In the genomic region with DNA sequence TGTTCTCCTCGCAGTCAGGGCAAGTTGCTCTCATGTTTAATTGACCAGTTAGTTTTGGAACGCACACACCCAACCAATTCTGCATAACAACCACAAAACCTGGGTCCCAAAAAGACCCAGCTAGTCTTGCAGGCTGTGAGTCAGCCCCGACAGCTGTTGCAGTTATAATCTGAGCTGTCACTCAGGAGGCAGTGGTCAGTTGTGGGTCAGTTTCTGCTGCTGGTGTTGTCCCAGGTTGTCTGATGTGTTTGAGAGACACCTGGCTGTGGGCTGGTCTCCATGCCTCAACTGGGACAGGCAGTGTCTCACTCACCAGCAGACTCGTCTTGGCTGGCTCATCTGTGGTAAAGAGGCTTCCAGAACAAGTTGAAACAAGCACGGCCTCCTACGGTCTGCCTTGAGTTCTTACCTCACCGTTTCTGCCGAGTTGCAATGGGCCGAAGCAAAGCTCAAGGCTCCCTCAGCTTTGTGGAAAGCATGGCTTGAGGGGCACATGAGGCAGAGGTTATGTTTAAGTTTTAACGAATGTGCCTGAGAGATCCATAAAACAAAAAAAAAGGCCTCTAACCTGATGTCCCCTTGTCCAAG, we compare ENCODE assay signal across 26 mouse cellular contexts. TPM values are rescaled to one million over a fixed set of nuclear protein-coding genes. Genes with fewer than 3 reads are reported as not detected.
DNase-seq lines count a peak whose midpoint lies in the region; ATAC-seq and TF ChIP-seq lines count a peak whose summit lies in the region.
"Had no signal": no experiment of that assay in that cellular context is flagged by ENCODE, and none has a peak within 500 bp of the region (broad histone marks: within the 10 kb centered on the region; RNA-seq: fewer than 3 reads in every experiment).

No protein-coding gene starts in this region.

- 75% methylated on average over 10 of the region's 10 CpGs for WGBS in embryonic facial prominence, embryonic 14.5 days
- 86% methylated on average over 10 of the region's 10 CpGs for WGBS in embryonic facial prominence, embryonic 10.5 days
- WGBS in midbrain, embryonic 10.5 days, result 88% methylated on average over 10 of the region's 10 CpGs

- H3K4me1 ChIP-seq in embryonic facial prominence, embryonic 14.5 days (ENCODE audit: control insufficient read depth, insufficient read depth, low read length), result no peaks in the 10 kb centered on the region
- H3K4me1 ChIP-seq in embryonic facial prominence, embryonic 10.5 days, result no peaks in the 10 kb centered on the region
- H3K4me1 ChIP-seq in midbrain, embryonic 10.5 days, result no peaks in the 10 kb centered on the region
- H3K4me1 ChIP-seq: forebrain, embryonic 15.5 days; heart, embryonic 12.5 days; hindbrain, embryonic 12.5 days had no signal

- DNase-seq in embryonic facial prominence, embryonic 14.5 days (ENCODE audit: low spot score), result peak; percentile 34
- DNase-seq in embryonic facial prominence, embryonic 10.5 days (ENCODE audit: low spot score), result no peak
- peak; percentile 43 for DNase-seq in 3134 (ENCODE audit: extremely low read depth, insufficient read length, low spot score)
- DNase-seq in R1 (ENCODE audit: low read depth, low spot score), result peak; percentile 21
- DNase-seq in thymus, postnatal 4 days, result no peak
- no peak for DNase-seq in midbrain, embryonic 10.5 days (ENCODE audit: low spot score)
- DNase-seq: adrenal gland, adult 2 months; adrenal gland, postnatal 25 days; cerebellum, adult 18-20 months; cerebellum, postnatal 25 days; gastrocnemius, postnatal 36 days; heart, adult 2 months; heart, postnatal 4 days; kidney, adult 9 months had no signal

- H3K4me3 ChIP-seq in embryonic facial prominence, embryonic 14.5 days (ENCODE audit: low read depth, low read length), result no peak overlapping the region
- no peak overlapping the region for H3K4me3 ChIP-seq in embryonic facial prominence, embryonic 10.5 days
- H3K4me3 ChIP-seq in myocyte, result no peak overlapping the region
- no peak overlapping the region for H3K4me3 ChIP-seq in midbrain, embryonic 10.5 days
- H3K4me3 ChIP-seq: embryonic facial prominence, embryonic 15.5 days; erythroblast, embryonic 14.5 days; forebrain, embryonic 15.5 days; heart, adult 2 months; heart, embryonic 12.5 days; hindbrain, embryonic 12.5 days had no signal

- TF ChIP-seq POLR2A in myocyte (IDR thresholded peaks at IDR 0.05; ENCODE audit: insufficient read length, low read depth), result no peak

- no peak overlapping the region for H3K4me2 ChIP-seq in embryonic facial prominence, embryonic 14.5 days (ENCODE audit: low read depth, low read length)
- H3K4me2 ChIP-seq in myocyte (ENCODE audit: low read depth), result peak overlapping the region; percentile 78
- H3K4me2 ChIP-seq: embryonic facial prominence, embryonic 15.5 days; forebrain, embryonic 15.5 days; heart, embryonic 12.5 days; hindbrain, embryonic 12.5 days had no signal

- 0 out of 2 replicates have a peak, but pooled peaks cover 6% of the 10 kb centered on the region for H3K9me3 ChIP-seq in embryonic facial prominence, embryonic 14.5 days (ENCODE audit: control insufficient read depth, low read length)
- no peaks in the 10 kb centered on the region for H3K9me3 ChIP-seq in embryonic facial prominence, embryonic 10.5 days
- H3K9me3 ChIP-seq in midbrain, embryonic 10.5 days (replicated peaks), result no peaks in the 10 kb centered on the region
- H3K9me3 ChIP-seq: embryonic facial prominence, embryonic 15.5 days; forebrain, embryonic 15.5 days had no signal

- no peak for ATAC-seq in embryonic facial prominence, embryonic 14.5 days (ENCODE audit: low read depth)
- ATAC-seq: forebrain, embryonic 15.5 days; hindbrain, embryonic 16.5 days; inflammation-experienced regulatory T-cells, adult 6 months; intestine, postnatal 0 days had no signal

- H3K9ac ChIP-seq in embryonic facial prominence, embryonic 14.5 days (ENCODE audit: low read depth, low read length), result no peak overlapping the region
- H3K9ac ChIP-seq: embryonic facial prominence, embryonic 15.5 days; forebrain, embryonic 15.5 days; heart, embryonic 12.5 days; hindbrain, embryonic 12.5 days had no signal

- no peaks in the 10 kb centered on the region for H3K79me2 ChIP-seq in myocyte (ENCODE audit: control insufficient read depth, insufficient read depth)

- H3ac ChIP-seq in myocyte (ENCODE audit: control insufficient read depth, insufficient read length), result no peak overlapping the region

- no peaks in the 10 kb centered on the region for H3K36me3 ChIP-seq in embryonic facial prominence, embryonic 14.5 days (ENCODE audit: control insufficient read depth, insufficient read depth, low read length)
- no peaks in the 10 kb centered on the region for H3K36me3 ChIP-seq in embryonic facial prominence, embryonic 10.5 days (replicated peaks)
- no peaks in the 10 kb centered on the region for H3K36me3 ChIP-seq in myocyte (ENCODE audit: control insufficient read depth, insufficient read depth)
- no peaks in the 10 kb centered on the region for H3K36me3 ChIP-seq in midbrain, embryonic 10.5 days
- H3K36me3 ChIP-seq: embryonic facial prominence, embryonic 15.5 days; forebrain, embryonic 15.5 days; heart, embryonic 12.5 days; hindbrain, embryonic 12.5 days had no signal

- H3K27me3 ChIP-seq in embryonic facial prominence, embryonic 14.5 days (replicated peaks; ENCODE audit: control insufficient read depth, insufficient read depth, low read length), result no peaks in the 10 kb centered on the region
- no peaks in the 10 kb centered on the region for H3K27me3 ChIP-seq in embryonic facial prominence, embryonic 10.5 days (replicated peaks; ENCODE audit: low read depth, poor library complexity, severe bottlenecking)
- no peaks in the 10 kb centered on the region for H3K27me3 ChIP-seq in myocyte (ENCODE audit: control insufficient read depth, insufficient read depth, insufficient read length)
- no peaks in the 10 kb centered on the region for H3K27me3 ChIP-seq in midbrain, embryonic 10.5 days (ENCODE audit: low read depth, poor library complexity, severe bottlenecking)
- H3K27me3 ChIP-seq: embryonic facial prominence, embryonic 15.5 days; forebrain, embryonic 15.5 days; heart, embryonic 12.5 days; hindbrain, embryonic 12.5 days had no signal

- H3K27ac ChIP-seq in embryonic facial prominence, embryonic 14.5 days (replicated peaks; ENCODE audit: low read depth, low read length), result no peak overlapping the region
- no peak overlapping the region for H3K27ac ChIP-seq in embryonic facial prominence, embryonic 10.5 days (replicated peaks)
- H3K27ac ChIP-seq in midbrain, embryonic 10.5 days (replicated peaks), result no peak overlapping the region
- H3K27ac ChIP-seq: embryonic facial prominence, embryonic 15.5 days; forebrain, embryonic 15.5 days; heart, adult 2 months; hindbrain, embryonic 12.5 days had no signal

TF ChIP-seq in myocyte, 11 proteins besides CTCF, POLR2A, EP300 and RAD21:
- TF ChIP-seq REST (IDR thresholded peaks at IDR 0.05; ENCODE audit: insufficient read depth, insufficient read length) (no peak), POLR2AphosphoS2 (IDR thresholded peaks at IDR 0.05; ENCODE audit: insufficient read length, low read depth) (no peak), USF1 (IDR thresholded peaks at IDR 0.05; ENCODE audit: low read depth) (no peak), E2F4 (IDR thresholded peaks at IDR 0.05; ENCODE audit: insufficient read depth) (no peak), MAX (IDR thresholded peaks at IDR 0.05; ENCODE audit: low read depth) (no peak), TCF3 (IDR thresholded peaks at IDR 0.05; ENCODE audit: insufficient read length, low read depth) (no peak), MYOD1 (IDR thresholded peaks at IDR 0.05; ENCODE audit: control insufficient read depth in 1 of 3, insufficient read length in 2 of 3, low read depth in 2 of 3) (peak; percentile 55 to 94 (median 93)), TCF12 (IDR thresholded peaks at IDR 0.05; ENCODE audit: insufficient read depth, poor library complexity, severe bottlenecking) (peak; percentile 86), SRF (IDR thresholded peaks at IDR 0.05; ENCODE audit: control insufficient read depth, insufficient read length, low read depth) (no peak), MYOG (IDR thresholded peaks at IDR 0.05; ENCODE audit: control insufficient read depth in 1 of 3, insufficient read depth in 1 of 3, insufficient read length in 2 of 3, low read depth in 2 of 3) (peak; percentile 72 to 92 (median 90))
TF ChIP-seq in myocyte: peak in this region for 3.

RNA-seq across cellular contexts. Expression of a gene that starts 18.1 kb away (rescaled TPM):
- polyA plus RNA-seq in embryonic facial prominence, embryonic 14.5 days (2014; fragmentation: Nextera tagmentation; extraction: Ambion mirVana), result 29.8 and 30.9 TPM in 2 replicates
- 14.9 and 15.5 TPM in 2 replicates for polyA plus RNA-seq in embryonic facial prominence, embryonic 10.5 days (2016; fragmentation: Nextera tagmentation; extraction: Ambion mirVana)
- polyA plus RNA-seq in myocyte (2012; fragmentation: generic; extraction: Trizol), result 7.0 TPM
- polyA plus RNA-seq in midbrain, embryonic 10.5 days (2016; fragmentation: Nextera tagmentation; extraction: Ambion mirVana), result 6.8 and 6.9 TPM in 2 replicates

RNA-seq across cellular contexts. Expression of a gene that starts 49.5 kb away (rescaled TPM):
- polyA plus RNA-seq in embryonic facial prominence, embryonic 14.5 days (2014; fragmentation: Nextera tagmentation; extraction: Ambion mirVana), result not detected in 2 replicates
- 0.16 TPM in 1 of 2 replicates, not detected in the other for polyA plus RNA-seq in embryonic facial prominence, embryonic 10.5 days (2016; fragmentation: Nextera tagmentation; extraction: Ambion mirVana)
- not detected for polyA plus RNA-seq in myocyte (2012; fragmentation: generic; extraction: Trizol)
- 0.14 TPM in 1 of 2 replicates, not detected in the other for polyA plus RNA-seq in midbrain, embryonic 10.5 days (2016; fragmentation: Nextera tagmentation; extraction: Ambion mirVana)
- polyA plus RNA-seq: adrenal gland, adult 2 months; cortical plate, adult 2 months; embryonic facial prominence, embryonic 15.5 days; erythroblast, embryonic 14.5 days; forebrain, embryonic 11.5 days; forebrain, embryonic 15.5 days; heart, adult 2 months; heart, embryonic 12.5 days; heart, embryonic 16.5 days; hindbrain, embryonic 12.5 days; hindbrain, embryonic 16.5 days; inflammation-experienced regulatory T-cells, adult 6 months had no signal

Comparison
In these comparisons a context has a peak if more than half of its experiments do, and no peak if none do; other contexts are left out.
1. DNase-seq: peak in embryonic facial prominence, embryonic 14.5 days (single experiment), 3134 (single experiment) and R1 (single experiment); none in embryonic facial prominence, embryonic 10.5 days (single experiment), thymus, postnatal 4 days (single experiment) and midbrain, embryonic 10.5 days (single experiment).